Mouse (Mus musculus) urinary bladder, postnatal 36 days (tissue): Measurements from ENCODE around the gene Apoe.

Source experiments
- DNase-seq, 2 experiments: peaks; one replicate each; pipeline ENCODE4 v3.0.0; 2022; ENCODE audit warnings: low spot score in 2 of 2, mixed read lengths in 1 of 2

Apoe gene

GRCm38 (mm10) chr7:19664955-19665841 is 33.8 kb downstream of the Apoe start, which contains the start of gene Clptm1:
Gene Clptm1, minus strand, starts transcription at chr7:19665033.
- DNase-seq = peak; percentile 94 to 96

- no peak for DNase-seq
Measured at GRCm38 (mm10) chr7:19664455-19664954, 34.5 kb downstream of the Apoe start.

- DNase-seq = no peak
Measured at GRCm38 (mm10) chr7:19663940-19664339, 35.0 kb downstream of the Apoe start.

- DNase-seq = no peak
Measured at GRCm38 (mm10) chr7:19652614-19653013, 46.4 kb downstream of the Apoe start.

- DNase-seq = no peak
Measured at GRCm38 (mm10) chr7:19651063-19651786, 47.8 kb downstream of the Apoe start.
